Mouse (Mus musculus) forebrain, postnatal 0 days (tissue): ENCODE measurements at regions not wholly inside any gene's neighbourhood (a gene's known extent, or its start where the extent isn't known, plus 50 kb on each side); places are given as distances from the start of the nearest gene placed in this dataset.

ENCODE experiments used
- ATAC-seq: fragments of 200-750 bp; cut with Nextera tagmentation; 2 replicates; pipeline ENCODE4 v1.8.0; 2017; ENCODE audit warnings: mild to moderate bottlenecking, moderate library complexity
- DNase-seq: peaks from one replicate; pipeline ENCODE4 v3.0.0-alpha.2; 2015
- H3K27ac ChIP-seq: fragments of 300-500 bp; sonication (generic); 2 replicates; pipeline ENCODE4 v1.5.1; 2014; ENCODE audit warnings: low read depth, mild to moderate bottlenecking, antibody characterized with exemption, low read length, moderate library complexity, mixed read lengths
- H3K27me3 ChIP-seq: fragments of 300-500 bp; sonication (generic); 2 replicates; pipeline ENCODE4 v1.6.1; 2014; ENCODE audit warnings: mild to moderate bottlenecking, low read length, mixed read lengths; ENCODE audit not compliant: insufficient read depth
- H3K36me3 ChIP-seq: fragments of 300-500 bp; sonication (generic); 2 replicates; pipeline ENCODE4 v1.6.1; 2014; ENCODE audit warnings: mild to moderate bottlenecking, moderate library complexity; ENCODE audit not compliant: insufficient read depth
- H3K4me1 ChIP-seq: fragments of 300-500 bp; sonication (generic); 2 replicates; pipeline ENCODE4 v1.6.1; 2014; ENCODE audit warnings: antibody characterized with exemption; ENCODE audit not compliant: insufficient read depth
- H3K4me2 ChIP-seq: fragments of 300-500 bp; sonication (generic); 2 replicates; pipeline ENCODE4 v1.6.1; 2014; ENCODE audit warnings: low read depth, mild to moderate bottlenecking, moderate library complexity
- H3K4me3 ChIP-seq: fragments of 300-500 bp; sonication (generic); 2 replicates; pipeline ENCODE4 v1.5.1; 2014; ENCODE audit warnings: low read depth, low read length, mixed read lengths
- H3K9ac ChIP-seq: fragments of 300-500 bp; sonication (generic); 2 replicates; pipeline ENCODE4 v1.6.1; 2014; ENCODE audit warnings: mild to moderate bottlenecking
- H3K9me3 ChIP-seq: fragments of 300-500 bp; sonication (generic); 2 replicates; pipeline ENCODE4 v1.6.1; 2016; ENCODE audit warnings: low read length
- CTCF ChIP-seq: sonication (generic); IDR thresholded peaks from 2 replicates; pipeline ENCODE4 v1.5.1; 2016; ENCODE audit warnings: antibody characterized with exemption, control low read depth, low read depth
- whole genome bisulfite sequencing: fragments of 180-500 bp; shearing (Covaris S2); extraction: QIAGEN DNeasy Blood & Tissue Kit; methylation state at CpG from one replicate; pipeline ENCODE4 v1.1.7; 2014; 5-methylcytosine and 5-hydroxymethylcytosine counted together

DNA sequence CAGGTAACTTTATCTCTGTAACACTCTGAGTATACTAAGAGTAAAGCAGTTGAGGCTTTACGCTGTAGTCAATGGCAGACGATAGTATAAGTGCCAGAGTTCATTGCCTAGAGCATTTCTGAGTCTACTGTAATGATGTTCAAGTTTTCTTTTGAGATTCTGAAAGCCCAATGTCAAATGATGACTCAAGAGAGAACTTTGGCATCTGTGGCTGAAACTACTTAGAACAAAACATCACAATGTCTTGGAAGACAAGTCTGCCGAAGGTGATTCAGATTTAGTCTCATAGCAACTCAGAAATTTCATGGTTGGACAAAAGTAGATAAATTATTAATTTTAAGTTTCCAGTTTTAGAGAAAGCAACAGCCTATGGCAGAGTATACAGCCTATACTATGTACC lies 474.2 kb upstream of the A1bg start:
- Histone ChIP-seq H3K4me2 (no peak overlapping the region), H3K9ac (no peak overlapping the region), H3K9me3 (no peaks in the 10 kb centered on the region), H3K27ac (no peak overlapping the region), H3K4me3 (no peak overlapping the region), H3K36me3 (no peaks in the 10 kb centered on the region), H3K27me3 (no peaks in the 10 kb centered on the region), H3K4me1 (no peaks in the 10 kb centered on the region)
- DNase-seq (no peak), ATAC-seq (no peak)
- TF ChIP-seq CTCF = no peak
- WGBS = 94% methylated on average over 3 of the region's 3 CpGs

DNA sequence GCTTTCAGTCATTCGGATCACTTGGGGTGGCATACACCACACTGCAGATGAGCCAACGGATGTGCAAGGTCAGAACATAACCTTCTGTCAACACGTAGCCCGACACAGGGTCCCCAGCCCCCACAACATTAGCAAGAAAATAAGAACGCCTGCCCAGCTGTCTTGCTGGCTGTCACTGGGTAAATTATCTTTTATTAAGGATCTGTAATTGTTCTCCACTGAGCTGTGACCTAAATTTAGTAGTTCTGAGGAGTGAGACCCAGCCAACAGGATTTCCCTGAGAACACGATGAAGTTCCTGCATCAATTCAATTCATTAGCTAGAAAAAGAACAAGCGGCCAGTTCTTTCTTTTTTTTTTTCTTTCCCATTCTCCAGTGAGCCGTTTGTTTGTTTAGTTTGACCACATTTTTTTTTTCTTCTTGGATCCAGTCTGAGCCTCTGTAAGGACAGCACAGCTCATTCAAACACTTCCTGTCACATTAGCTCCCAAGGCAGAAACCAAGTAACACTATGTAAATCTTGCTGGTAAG lies 472.5 kb upstream of the A1bg start:
- ATAC-seq (peak; percentile 75), DNase-seq (peak; percentile 34)
- H3K4me2 ChIP-seq = no peak overlapping the region
- no peaks in the 10 kb centered on the region for H3K27me3 ChIP-seq
- H3K27ac ChIP-seq = no peak overlapping the region
- no peaks in the 10 kb centered on the region for H3K36me3 ChIP-seq
- H3K9ac ChIP-seq = no peak overlapping the region
- no peaks in the 10 kb centered on the region for H3K4me1 ChIP-seq
- no peak for TF ChIP-seq CTCF
- H3K4me3 ChIP-seq = no peak overlapping the region
- 4% methylated on average over 8 of the region's 8 CpGs for WGBS
- no peaks in the 10 kb centered on the region for H3K9me3 ChIP-seq

DNA sequence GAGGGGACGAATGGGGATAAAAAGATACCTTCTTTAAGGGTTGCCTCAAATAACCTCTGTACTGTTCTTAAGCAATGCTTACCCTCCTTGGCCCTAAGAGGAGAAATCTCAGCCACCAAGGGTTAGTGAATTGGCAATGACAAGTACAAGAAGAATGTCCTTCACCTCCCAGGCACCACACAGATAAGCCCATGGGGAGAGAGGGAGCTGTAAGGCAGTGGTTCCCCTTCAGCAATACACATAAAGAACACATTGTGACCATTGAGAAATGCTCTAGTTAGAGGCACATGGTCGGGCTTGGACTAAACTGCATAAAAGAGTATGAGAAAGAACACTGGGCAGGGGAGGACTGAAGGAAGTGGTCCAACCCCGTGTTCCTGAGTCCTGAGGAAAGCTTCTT lies 457.9 kb upstream of the A1bg start:
- Histone ChIP-seq H3K4me2 (no peak overlapping the region), H3K27me3 (no peaks in the 10 kb centered on the region), H3K4me1 (no peaks in the 10 kb centered on the region), H3K9ac (no peak overlapping the region), H3K4me3 (no peak overlapping the region), H3K27ac (no peak overlapping the region), H3K36me3 (no peaks in the 10 kb centered on the region), H3K9me3 (no peaks in the 10 kb centered on the region)
- TF ChIP-seq CTCF = no peak
- no peak for DNase-seq
- 51% methylated on average over 3 of the region's 3 CpGs for WGBS
- ATAC-seq = no peak

DNA sequence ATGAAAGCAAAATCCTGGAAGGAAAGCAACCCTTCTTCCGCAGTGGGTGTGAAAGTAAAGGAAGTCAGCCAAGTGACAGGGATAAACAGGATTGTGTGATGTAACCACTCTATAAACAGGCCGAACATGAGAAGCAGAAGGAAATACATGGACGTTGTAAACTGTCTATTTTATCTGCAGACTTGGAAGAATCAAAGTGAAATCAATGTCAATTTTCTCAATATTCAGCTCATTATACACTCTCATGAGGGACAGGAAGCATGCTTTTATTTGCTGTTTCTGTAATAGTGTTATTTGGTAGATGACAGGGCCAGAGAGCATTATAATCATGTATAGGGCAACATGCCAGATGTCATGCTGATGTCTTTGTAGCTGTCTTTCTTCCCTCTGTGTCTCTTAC lies 443.5 kb upstream of the A1bg start:
- Histone ChIP-seq H3K4me1 (no peaks in the 10 kb centered on the region), H3K4me2 (no peak overlapping the region), H3K27me3 (no peaks in the 10 kb centered on the region), H3K36me3 (no peaks in the 10 kb centered on the region), H3K4me3 (no peak overlapping the region), H3K9ac (no peak overlapping the region), H3K9me3 (no peaks in the 10 kb centered on the region), H3K27ac (no peak overlapping the region)
- ATAC-seq = no peak
- no peak for TF ChIP-seq CTCF
- no peak for DNase-seq
- 35% methylated on average over 3 of the region's 3 CpGs for WGBS

DNA sequence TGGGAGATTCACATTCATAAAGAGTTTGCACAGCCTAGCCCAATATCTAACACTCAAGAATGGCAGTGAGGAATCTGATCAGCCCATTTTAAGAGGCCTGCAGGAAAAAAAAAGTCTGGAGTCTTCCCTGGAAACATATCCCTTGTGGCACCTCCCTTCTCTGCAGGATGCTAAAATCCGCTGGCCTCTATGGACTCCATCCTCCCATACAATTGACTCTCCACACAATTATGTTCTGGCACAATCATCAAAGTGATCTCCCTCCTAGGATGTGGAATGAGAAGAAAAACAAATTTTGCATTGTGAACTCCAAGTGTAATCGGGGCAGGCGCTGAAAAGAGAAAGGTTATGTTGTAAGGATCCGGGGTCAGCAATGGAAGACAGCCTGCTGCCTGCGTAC lies 442.7 kb upstream of the A1bg start:
- ATAC-seq (no peak), DNase-seq (no peak)
- H3K4me3 ChIP-seq = no peak overlapping the region
- TF ChIP-seq CTCF = no peak
- H3K27me3 ChIP-seq = no peaks in the 10 kb centered on the region
- H3K4me1 ChIP-seq = no peaks in the 10 kb centered on the region
- WGBS = 51% methylated on average over 5 of the region's 5 CpGs
- H3K36me3 ChIP-seq = no peaks in the 10 kb centered on the region
- no peak overlapping the region for H3K27ac ChIP-seq
- H3K4me2 ChIP-seq = no peak overlapping the region
- H3K9ac ChIP-seq = no peak overlapping the region
- no peaks in the 10 kb centered on the region for H3K9me3 ChIP-seq

DNA sequence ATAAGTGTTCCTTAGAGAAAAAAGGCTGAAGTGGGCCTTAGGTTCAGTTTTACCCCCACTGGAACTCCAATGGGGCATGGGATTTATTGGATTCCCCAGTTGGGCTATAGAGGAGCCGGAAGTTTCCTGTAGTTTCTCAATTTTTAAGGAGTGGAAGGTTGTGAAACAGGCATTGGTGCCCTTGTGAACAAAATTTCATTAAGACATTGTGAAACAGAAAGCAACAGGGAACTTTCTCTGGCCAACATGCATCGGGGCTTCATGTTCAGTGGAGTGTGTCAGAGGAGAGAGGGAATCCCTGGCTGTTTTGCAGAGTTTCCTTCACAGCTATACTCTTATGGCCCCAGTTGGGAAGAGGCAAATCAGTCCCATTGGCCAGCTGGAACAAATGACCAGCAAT lies 441.6 kb upstream of the A1bg start:
- no peak overlapping the region for H3K4me2 ChIP-seq
- DNase-seq (no peak), ATAC-seq (no peak)
- 70% methylated on average over 2 of the region's 2 CpGs for WGBS
- no peak overlapping the region for H3K9ac ChIP-seq
- H3K4me1 ChIP-seq = no peaks in the 10 kb centered on the region
- no peaks in the 10 kb centered on the region for H3K27me3 ChIP-seq
- no peak overlapping the region for H3K4me3 ChIP-seq
- no peaks in the 10 kb centered on the region for H3K9me3 ChIP-seq
- no peak for TF ChIP-seq CTCF
- no peaks in the 10 kb centered on the region for H3K36me3 ChIP-seq
- H3K27ac ChIP-seq = no peak overlapping the region

DNA sequence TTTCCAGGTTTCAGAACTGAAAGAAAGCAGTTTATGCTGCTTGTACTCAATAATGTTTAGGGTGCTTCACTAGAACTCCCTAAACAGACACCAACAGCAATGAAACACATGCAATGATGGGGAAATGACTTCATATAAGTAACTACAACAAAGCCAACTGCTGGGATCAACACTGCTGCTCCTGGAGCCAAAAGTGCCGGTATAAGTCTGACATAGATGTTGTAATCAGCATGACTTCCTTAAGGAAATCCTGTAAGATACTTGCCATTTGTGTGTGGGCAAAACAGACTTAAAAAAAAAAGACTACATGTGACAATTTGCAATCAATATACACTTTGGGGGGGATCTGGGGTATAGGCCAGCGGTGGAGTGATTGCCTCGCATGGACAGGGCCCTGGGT lies 438.4 kb upstream of the A1bg start:
- ATAC-seq (no peak), DNase-seq (no peak)
- H3K27me3 ChIP-seq = no peaks in the 10 kb centered on the region
- TF ChIP-seq CTCF = no peak
- H3K4me1 ChIP-seq = no peaks in the 10 kb centered on the region
- no peaks in the 10 kb centered on the region for H3K36me3 ChIP-seq
- no peak overlapping the region for H3K9ac ChIP-seq
- H3K4me2 ChIP-seq = no peak overlapping the region
- no peak overlapping the region for H3K27ac ChIP-seq
- WGBS = 86% methylated on average over 3 of the region's 3 CpGs
- H3K4me3 ChIP-seq = no peak overlapping the region
- no peaks in the 10 kb centered on the region for H3K9me3 ChIP-seq

DNA sequence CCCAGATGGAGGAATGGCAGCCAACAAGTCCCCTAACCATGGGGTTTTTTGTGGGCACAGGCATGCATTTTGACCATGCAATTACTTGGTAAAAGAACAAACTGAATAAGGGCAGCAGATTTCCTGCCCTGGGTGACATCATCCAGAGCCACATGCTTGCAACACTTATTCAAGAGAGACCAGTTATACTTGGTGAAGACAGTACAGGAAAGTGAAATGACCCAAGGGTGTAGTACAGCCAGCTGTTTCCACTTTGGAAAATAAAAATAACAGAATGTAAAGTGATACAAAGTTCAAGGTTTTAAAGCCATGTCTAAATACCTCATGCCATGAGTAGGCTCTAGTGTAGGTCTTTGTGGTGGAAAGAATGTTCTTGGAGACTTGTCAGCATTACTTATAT lies 432.5 kb upstream of the A1bg start:
- Histone ChIP-seq H3K4me2 (no peak overlapping the region), H3K4me1 (no peaks in the 10 kb centered on the region), H3K4me3 (no peak overlapping the region), H3K27ac (no peak overlapping the region), H3K9ac (no peak overlapping the region), H3K9me3 (no peaks in the 10 kb centered on the region), H3K36me3 (no peaks in the 10 kb centered on the region), H3K27me3 (no peaks in the 10 kb centered on the region)
- ATAC-seq (no peak), DNase-seq (no peak)
- no peak for TF ChIP-seq CTCF
